Mouse (Mus musculus) midbrain, embryonic 12.5 days (tissue): ENCODE results near the gene Rad18. TPM values are rescaled to one million over a fixed set of nuclear protein-coding genes. Genes with fewer than 3 reads are reported as not detected.

Source experiments
- ATAC-seq: fragments of 200-750 bp; cut with Nextera tagmentation; 2 replicates; pipeline ENCODE4 v1.8.0; 2017; ENCODE audit warnings: low read depth, moderate TSS enrichment, moderate library complexity; ENCODE audit not compliant: low FRiP score
- H3K27ac ChIP-seq: fragments of 300-500 bp; sonication (generic); replicated peaks from 2 replicates; pipeline ENCODE4 v1.5.1; 2016; ENCODE audit warnings: mild to moderate bottlenecking
- H3K27me3 ChIP-seq: fragments of 300-500 bp; sonication (generic); 2 replicates; pipeline ENCODE4 v1.6.1; 2016; ENCODE audit warnings: mild to moderate bottlenecking
- H3K36me3 ChIP-seq: fragments of 300-500 bp; sonication (generic); 2 replicates; pipeline ENCODE4 v1.6.1; 2016
- H3K4me1 ChIP-seq: fragments of 300-500 bp; sonication (generic); 2 replicates; pipeline ENCODE4 v1.6.1; 2016
- H3K4me2 ChIP-seq: fragments of 300-500 bp; sonication (generic); replicated peaks from 2 replicates; pipeline ENCODE4 v1.6.1; 2016; ENCODE audit warnings: mild to moderate bottlenecking, moderate library complexity
- H3K4me3 ChIP-seq: fragments of 300-500 bp; sonication (generic); 2 replicates; pipeline ENCODE4 v1.5.1; 2016; ENCODE audit warnings: mild to moderate bottlenecking
- H3K9ac ChIP-seq: fragments of 300-500 bp; sonication (generic); replicated peaks from 2 replicates; pipeline ENCODE4 v1.6.1; 2016; ENCODE audit warnings: mild to moderate bottlenecking, moderate library complexity
- H3K9me3 ChIP-seq: fragments of 300-500 bp; sonication (generic); 2 replicates; pipeline ENCODE4 v1.6.1; 2016; ENCODE audit warnings: mild to moderate bottlenecking
- WGBS: fragments of 180-500 bp; shearing (Covaris S2); methylation state at CpG from one replicate; pipeline ENCODE4 v1.1.7; 2016; 5-methylcytosine and 5-hydroxymethylcytosine counted together
- polyA plus RNA-seq: library from polyadenylated mRNA; unstranded; fragments of >200 nt; fragmentation: Nextera tagmentation; extraction: Ambion mirVana; gene quantifications from 2 replicates; pipeline ENCODE4 v1.2.1, GENCODE M21; 2016

Rad18 gene
- polyA plus RNA-seq, 1 experiment from 2014 or later, result 34.8 TPM

- Histone ChIP-seq H3K27me3 (no peaks in the 10 kb centered on the region), H3K36me3 (no peaks in the 10 kb centered on the region), H3K27ac (no peak overlapping the region), H3K9me3 (no peaks in the 10 kb centered on the region), H3K4me1 (no peaks in the 10 kb centered on the region), H3K4me2 (no peak overlapping the region), H3K9ac (no peak overlapping the region), H3K4me3 (no peak overlapping the region)
- no peak for ATAC-seq
- 87% methylated on average over 3 of the region's 3 CpGs for WGBS
Observed at GRCm38 (mm10) chr6:112574558-112574957, 121.9 kb downstream of the Rad18 start.

DNA sequence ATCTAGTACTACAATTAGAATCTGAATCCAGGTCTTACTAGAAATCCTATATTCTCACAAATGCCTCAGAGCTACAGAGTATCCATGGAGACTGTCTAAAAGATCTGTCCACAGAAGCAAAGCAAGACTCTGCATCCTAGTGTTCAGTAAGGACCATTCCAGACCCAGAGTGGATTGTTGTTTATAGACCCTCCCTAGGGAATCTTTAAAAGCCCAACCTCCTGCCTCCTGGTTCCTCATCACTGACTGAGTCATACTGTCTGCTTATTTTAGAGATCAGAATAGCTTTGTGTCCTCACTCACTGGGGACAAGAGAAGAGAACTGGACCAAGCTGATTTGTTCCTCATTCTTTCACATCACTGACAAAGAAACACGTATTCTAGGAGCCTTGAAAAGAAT, 126.1 kb downstream of the Rad18 start:
- no peak overlapping the region for H3K27ac ChIP-seq
- no peak overlapping the region for H3K9ac ChIP-seq
- H3K27me3 ChIP-seq, result no peaks in the 10 kb centered on the region
- H3K4me2 ChIP-seq, result no peak overlapping the region
- ATAC-seq, result no peak
- 49% methylated on average over 1 of the region's 1 CpGs for WGBS
- H3K9me3 ChIP-seq, result no peaks in the 10 kb centered on the region
- H3K36me3 ChIP-seq, result no peaks in the 10 kb centered on the region
- H3K4me3 ChIP-seq, result no peak overlapping the region
- H3K4me1 ChIP-seq, result no peaks in the 10 kb centered on the region

Other genes with a start within 250 kb of the Rad18 start
- gene Cav3, start 237.2 kb downstream of the Rad18 start, polyA plus RNA-seq, result not detected in 2 replicates
- gene Oxtr, start 206.7 kb downstream of the Rad18 start, polyA plus RNA-seq, result 0.08 and 0.26 TPM in 2 replicates